Mouse (Mus musculus) liver, adult 2 months (tissue): ENCODE results near the gene Tmem39a.

Experiments
- CTCF ChIP-seq: fragments of 200-500 bp; IDR thresholded peaks from 2 replicates; pipeline ENCODE4 v1.5.1; 2011; ENCODE audit warnings: low read depth, low read length, control low read depth
- POLR2A ChIP-seq: fragments of 200-500 bp; IDR thresholded peaks from 2 replicates; pipeline ENCODE4 v1.6.1; 2011; ENCODE audit warnings: low read length, control low read depth; ENCODE audit not compliant: insufficient read depth; ENCODE audit errors: extremely low read depth

GRCm38 (mm10) chr16:38617977-38618376, 59.5 kb downstream of the Tmem39a start:
- TF ChIP-seq POLR2A (no peak), CTCF (no peak)
